Mouse (Mus musculus) spleen, postnatal 10 days (tissue): ENCODE data around the gene Epx.

ENCODE experiments used
- DNase-seq, 2 experiments: peaks; one replicate each; pipeline ENCODE4 v3.0.0; 2021 to 2022; ENCODE audit warnings: low spot score in 2 of 2

The Epx gene

DNA sequence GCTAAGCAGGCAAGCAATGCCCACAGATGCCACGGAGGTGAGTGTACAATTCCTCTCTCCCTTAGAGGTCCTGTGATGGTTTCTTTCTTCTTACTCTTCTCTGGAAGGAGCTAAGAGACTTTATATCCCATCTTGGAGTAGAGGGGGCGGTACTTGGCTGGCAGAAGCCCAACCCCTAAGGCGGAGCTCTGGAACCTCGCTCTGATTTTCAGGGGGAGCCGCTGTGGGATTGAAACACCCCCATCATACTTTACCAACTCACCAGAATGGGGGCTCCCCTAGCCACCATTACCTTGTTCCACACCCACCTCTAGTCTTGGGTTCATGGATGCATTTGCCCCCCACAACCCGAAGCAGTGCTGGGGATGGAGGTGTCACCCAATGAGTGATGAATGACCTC, at the start of gene Epx:
Epx (minus strand) TSS at position 101 of the 400 bp plus-strand sequence.
- no peak for DNase-seq

DNA sequence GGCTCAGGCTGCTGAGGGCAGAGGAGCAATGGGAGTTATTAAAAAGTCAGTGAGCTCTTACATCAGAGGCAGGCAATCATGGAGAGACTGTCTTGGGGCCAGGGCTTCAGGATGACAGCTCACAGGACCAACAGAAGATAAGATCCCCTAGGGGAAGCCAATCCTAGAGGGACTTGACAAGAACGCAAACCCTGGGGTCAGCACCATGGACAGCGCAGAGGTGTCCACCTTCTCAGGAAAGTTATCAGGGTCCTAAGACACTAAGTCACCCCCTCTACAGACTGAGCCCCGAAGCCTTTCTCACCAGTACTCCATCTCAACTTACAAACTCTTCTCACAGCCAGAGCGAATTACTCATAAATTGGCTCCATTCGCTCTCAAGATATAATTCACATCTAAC, 45.6 kb upstream of the Epx start, which contains the start of gene Olfr464:
Olfr464 (minus strand) TSS at position 2 of the 400 bp plus-strand sequence.
- DNase-seq = peak in 1 of 2 experiments; percentile 53

DNA sequence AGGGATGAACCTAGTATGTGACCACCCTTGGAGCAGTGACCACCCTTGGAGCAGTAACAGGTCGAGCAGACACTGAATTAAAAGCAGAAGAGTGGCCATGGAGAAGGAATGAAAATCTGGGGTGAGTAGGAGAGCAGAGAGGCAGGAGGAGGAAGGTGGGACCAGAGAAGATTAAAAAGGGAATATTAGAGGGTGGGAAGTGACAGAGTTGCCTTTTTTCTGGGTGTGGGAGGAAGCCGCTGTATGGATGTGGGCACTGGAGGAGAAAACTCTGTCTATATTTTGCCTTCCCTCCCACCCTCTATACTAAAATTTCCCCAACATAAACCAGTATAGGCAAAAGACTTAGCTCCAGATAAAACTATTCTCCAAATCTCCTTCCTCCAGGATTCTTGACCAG, 45.0 kb upstream of the Epx start:
- no peak for DNase-seq

DNA sequence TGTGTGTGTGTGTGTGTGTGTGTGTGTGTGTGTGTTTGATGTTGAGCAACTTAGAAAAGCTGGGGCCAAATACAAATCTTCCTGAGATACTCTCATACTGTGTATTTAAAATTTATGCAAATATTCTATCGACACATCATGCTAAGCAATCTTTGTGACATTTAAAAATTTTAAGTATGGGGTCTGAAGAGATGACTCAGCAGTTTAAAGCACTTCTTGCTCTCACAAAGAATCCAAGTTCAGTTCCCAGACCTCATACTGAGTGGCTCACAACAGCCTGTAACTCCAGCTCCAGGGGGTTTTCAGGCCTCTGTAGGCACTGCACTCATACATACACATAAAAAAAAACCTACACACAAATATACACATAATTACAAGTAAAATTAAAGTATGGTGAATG, 40.7 kb upstream of the Epx start:
- no peak for DNase-seq

DNA sequence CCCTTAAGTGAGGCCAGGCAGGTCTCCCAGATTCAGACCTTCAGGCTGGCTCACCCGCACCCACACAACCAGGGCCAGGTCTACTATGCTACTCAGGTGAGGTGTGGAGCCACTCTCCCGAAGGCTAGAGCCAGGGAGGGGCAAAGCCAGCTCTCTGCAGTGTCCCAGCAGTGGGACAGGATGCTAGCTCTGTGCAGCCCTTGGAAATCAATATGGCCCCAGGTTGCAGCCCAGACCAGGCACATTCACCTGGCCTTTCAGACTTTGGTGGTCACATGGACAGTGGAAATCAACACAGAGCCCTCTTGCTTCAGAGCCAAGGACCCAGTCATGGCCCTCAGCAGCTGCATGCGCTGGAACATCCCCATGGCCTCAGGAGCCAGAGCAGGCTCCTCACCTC, 29.0 kb upstream of the Epx start:
- no peak for DNase-seq

DNA sequence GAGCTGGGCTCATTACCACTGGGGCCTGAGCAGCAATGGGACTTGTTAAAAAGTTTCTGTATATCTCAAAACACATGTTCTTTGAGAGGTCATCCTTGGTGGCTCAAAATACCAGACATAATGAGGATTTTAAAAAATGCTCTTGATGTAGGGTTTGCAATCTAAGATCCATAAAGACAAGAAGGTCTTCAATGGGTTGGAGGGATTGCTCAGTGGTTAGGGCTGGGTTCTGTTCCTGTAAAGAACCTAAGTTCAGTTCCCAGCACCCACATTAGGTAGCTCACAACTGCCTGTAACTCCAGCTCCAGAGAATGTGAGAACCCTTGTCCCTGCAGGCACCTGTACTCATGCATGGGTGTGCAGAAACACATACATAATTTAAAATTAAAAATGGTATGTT, 22.0 kb upstream of the Epx start, which contains the start of gene Olfr463:
Olfr463 (minus strand) TSS at position 101 of the 400 bp plus-strand sequence.
- DNase-seq = no peak

DNA sequence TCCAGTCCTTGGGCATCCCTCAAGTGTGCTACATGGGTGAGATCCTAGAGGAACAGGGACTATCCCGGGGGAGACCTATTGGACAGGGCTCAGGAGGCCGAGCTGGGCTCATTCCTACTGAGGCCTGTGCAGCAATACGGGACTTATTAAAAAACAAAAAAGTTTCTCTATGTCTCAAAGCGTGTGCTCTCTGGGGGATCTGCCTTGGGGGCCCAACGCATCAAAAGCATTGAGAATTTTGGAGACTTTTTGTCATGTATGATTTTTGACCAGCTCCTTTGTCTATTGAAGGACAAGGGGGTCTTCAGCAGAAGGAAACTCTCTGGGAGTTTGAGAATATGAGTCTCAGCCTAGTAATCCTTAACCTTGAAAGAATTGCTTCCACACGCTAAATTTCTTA, 16.8 kb upstream of the Epx start, which contains the start of gene Olfr462:
Olfr462 (minus strand) TSS at position 101 of the 400 bp plus-strand sequence.
- DNase-seq = no peak

DNA sequence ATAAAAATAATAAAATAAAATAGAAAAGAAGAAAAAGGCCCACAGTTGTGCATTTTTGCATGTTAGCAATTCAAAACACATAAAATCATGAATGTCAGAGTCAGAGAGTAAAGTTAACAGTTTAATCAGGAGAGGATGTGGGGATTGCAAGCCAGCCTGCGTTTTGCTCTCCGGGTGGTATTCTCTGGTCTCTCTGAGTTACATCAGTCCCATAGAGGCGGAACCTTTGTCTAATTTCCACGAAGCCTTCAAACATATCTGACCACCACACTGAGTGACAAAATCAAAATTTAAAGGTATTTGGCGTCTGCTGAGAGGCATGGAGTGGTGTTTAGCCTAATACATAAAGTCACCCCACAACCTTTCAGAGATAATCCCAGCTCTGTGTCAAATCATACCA, 9.5 kb upstream of the Epx start:
- DNase-seq = no peak

DNA sequence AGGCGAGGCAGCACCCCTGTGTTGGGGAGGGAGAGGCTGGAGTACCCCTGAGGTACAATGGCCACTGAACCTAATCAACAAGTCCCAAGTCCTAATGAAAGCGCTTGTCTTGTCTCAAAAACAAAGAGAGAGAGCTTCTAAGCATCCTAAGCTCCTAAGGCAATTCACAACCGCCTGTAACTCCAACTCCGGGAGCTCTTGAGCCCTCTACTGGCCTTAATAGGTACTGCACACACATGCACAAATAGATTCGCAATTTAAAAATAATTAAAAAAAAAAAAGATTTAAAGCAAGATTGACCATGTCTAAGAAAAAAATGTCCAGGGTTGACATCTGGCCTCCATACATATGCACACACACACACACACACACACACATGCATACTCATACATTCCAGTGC, 8.2 kb upstream of the Epx start:
- no peak for DNase-seq

DNA sequence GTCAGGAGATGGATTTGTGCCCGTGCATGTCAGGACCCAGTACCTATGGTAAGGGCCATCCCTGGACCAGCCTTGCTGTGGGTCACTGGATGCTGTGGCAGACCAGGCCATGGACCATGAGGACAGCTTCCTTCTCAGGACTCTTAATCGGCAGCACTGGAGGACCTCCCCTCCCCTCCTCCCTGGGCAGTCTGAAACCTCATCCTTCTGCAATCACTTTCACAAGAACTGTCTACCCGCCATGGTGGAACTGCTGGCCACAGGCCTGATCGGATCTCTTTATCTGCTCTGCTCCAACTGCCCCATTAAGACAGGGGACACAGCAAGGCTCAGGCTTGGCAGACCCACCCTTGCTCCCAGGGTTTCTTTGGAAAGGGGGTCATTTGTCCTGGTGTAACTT, 6.4 kb upstream of the Epx start:
- DNase-seq = no peak

DNA sequence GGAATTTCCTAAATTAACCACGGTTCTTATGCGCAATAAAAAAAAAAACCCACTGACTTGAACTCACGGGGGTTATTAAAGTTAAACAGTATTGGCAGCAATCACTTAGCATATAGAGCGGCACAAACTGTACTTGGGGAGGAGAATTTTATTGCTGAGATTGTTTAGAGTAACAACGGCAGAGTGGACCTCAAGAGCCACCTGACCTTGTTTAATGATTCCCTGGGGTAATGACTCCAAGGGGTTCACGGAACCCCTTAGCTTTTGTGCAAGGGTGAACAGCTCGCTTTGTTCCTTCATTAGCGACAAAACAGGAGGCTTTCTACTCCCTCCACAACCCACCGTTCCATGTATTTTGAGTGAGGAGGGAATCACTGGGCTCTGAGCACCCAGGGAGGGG, 4.5 kb upstream of the Epx start:
- DNase-seq = no peak

DNA sequence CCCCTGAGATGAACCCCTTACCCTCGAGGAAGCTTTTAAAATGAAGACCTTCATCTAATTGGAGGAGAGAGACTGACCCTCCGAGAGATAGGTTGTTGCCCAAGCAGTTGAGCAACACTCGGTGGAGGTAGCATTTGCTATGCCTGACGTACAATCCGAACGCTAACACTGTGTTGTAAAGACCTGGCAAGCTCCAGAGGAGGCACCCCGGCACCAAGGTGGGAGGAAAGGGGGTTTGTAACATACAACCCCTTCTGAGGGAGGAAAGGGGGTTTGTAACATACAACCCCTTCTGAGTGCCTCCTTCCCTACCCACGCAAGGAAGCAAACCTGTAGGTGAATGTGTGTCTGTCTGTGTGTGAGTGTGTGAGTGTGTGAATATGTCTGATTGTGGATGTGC, 3.6 kb downstream of the Epx start:
- DNase-seq = no peak

DNA sequence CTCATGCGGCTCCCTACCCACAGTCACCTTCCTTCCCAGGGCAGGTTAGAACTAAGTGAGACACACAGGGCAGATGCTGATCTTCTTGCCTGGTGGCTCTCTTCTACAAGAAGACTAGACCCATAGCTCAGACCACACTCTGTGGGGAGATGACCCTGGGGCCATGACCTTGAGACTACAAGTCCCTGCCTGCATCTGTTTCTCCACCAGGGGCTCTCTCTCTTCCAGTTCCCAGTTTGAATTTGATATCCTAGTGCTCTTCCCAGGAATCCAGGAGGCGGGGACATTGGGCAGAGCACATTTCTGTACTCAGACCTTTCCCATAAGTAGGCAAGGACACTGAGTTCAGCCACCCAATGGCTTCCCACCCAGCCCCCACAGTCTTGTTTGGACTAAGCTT, 5.2 kb downstream of the Epx start:
- no peak for DNase-seq

DNA sequence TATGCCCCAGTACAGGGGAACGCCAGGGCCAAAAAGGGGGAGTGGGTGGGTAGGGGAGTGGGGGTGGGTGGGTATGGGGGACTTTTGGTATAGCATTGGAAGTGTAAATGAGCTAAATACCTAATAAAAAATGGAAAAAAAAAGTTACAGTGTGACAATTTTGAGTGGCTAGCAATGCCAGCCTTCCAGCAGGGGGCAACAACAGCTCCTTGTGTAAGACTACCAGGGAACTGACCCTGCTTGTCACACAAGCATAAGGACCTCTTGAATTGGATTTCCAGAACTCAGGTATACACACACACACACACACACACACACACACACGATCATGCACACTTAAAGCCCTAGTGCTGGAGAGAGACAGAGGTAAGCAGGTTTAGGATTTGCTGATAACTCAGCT, 8.4 kb downstream of the Epx start:
- DNase-seq = peak in 1 of 2 experiments; percentile 62

DNA sequence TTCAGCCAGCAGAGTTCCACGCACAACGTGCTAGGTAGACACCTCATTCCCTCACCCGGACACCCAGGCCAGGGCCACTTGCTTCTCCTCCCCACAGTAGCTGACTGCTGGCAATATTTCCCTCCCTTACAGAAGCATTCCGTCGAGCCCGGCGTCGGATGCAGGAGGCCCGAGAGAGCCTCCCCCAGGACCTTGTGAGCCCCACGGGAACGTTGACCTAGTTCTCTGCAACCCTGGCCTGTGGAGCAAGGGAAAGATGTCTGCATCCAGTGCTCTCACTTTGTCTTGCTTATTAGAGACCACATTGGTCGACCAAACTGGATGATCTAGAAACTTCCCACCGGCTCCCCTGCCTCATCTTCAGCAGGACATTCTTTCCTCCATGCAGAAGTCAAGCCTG, 12.5 kb downstream of the Epx start:
- no peak for DNase-seq

DNA sequence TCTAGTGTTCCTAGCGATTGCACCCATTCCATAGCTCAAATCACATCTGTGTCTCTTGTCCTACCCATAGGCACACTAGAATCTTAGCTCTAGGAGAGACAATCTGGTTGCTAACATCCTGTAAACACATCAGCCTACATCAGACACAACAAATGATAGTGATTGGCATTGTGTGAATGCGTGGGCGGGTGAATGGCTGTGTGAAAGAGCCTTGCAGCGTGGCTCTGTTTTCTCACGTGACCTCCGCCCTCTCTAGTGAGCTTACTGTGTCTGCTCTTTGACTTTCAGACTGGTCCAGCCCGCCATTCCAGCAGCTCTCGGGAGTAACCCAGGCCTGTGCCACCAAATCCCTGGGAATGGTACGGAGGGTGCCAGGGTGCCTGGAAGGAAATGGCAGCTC, 14.9 kb downstream of the Epx start:
- no peak for DNase-seq

DNA sequence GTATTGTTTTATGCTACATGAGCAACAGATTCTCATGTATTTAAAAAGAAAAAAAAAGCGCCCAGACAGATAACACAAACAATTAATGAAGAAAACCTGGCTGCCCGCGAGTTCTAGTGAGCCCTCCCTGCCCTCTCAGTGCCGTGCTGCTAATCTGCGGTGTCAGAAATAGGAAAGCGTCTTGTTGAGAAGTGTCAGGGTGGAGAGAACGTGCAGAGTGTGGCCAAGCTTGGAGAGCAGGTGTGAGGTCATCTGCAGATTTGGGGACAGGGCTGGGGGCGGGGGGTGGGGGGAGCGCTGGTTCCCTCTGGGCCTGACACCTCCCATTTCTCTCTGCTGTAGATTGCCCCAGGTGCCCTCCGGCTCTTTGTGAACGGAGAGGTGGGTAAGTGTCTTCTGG, 16.1 kb downstream of the Epx start:
- DNase-seq = no peak

DNA sequence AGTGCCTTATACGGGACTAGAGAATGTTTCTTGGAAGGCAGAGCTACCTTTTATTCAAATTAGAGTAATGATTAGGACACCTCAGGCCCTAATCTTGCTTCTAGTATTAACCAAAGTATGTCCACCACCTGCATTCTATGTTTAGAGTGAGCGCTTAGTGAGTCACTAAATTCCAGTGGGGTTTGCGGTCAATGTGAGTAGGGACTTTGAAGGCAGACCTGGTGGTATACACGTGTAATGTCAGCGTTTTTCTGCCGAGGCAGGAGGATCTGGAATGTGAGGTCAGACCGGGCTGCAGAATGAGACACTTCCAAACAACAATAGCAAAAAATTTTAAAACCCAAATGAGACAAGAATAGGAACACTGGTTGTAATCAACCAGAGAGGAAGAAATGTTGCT, 20.8 kb downstream of the Epx start:
- DNase-seq = no peak

DNA sequence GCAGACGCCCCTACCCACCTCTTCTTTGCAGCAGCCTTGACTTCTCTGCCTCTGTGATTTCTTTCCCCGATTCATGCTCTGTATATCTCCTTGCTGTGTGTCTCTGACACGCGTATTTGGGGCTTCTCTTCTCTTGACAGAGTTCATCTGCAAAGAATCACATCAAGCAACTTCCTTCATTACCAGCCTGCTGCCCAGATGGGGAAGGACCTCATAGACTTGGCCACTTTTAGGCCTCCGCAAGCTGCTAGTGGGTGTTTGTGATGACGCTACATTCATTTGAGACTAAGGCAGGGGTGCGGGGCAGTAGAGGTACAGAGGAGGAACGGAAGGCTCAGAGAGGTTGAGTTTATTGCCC, 21.8 kb downstream of the Epx start:
- DNase-seq = peak in 1 of 2 experiments; percentile 8

DNA sequence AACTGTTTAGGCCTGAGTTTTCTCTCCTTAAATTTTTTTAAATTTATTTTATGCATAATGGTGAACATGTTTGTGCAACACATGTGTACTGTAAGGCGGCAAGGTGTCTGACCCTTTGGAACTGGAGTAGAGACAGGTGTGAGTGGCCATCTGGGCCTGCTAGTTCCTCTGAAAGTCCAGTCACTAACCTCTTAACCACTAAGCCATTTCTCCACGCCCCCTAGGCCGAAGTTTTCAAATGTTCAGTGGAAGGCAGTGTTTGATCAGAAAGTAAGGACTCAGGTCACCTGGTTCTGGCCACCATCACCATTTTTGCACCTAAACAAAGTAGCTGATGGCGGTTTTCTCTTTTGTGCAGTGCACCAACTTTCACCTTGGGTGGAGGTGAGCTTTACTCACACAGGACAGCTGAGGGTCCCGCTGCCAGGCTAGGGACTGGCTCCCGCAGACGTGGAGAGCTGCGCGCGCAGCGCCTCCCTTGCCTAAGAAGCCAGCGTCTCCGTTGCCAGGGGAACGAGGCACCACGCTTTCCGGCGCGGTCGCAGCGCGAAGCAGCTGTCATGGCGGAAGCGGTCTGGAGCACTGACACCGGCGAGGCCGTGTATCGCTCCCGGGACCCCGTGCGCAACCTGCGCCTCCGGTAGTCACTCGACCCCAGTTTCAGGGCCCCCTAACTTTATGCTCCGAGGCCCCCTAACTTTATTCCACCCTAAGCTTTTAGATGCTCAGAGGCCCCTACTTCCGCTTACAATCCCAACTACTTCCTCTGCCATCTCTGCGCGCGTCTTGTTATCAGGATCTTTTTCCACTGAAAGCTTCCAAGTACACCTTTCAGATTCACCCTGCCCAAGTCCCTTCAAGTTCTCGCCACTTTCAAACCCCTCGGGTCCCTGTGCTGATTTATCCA, 22.4 kb downstream of the Epx start, which contains the start of gene Mks1:
Mks1 (plus strand) TSS at position 526 of the 907 bp plus-strand sequence.
- peak; percentile 72 to 91 for DNase-seq

DNA sequence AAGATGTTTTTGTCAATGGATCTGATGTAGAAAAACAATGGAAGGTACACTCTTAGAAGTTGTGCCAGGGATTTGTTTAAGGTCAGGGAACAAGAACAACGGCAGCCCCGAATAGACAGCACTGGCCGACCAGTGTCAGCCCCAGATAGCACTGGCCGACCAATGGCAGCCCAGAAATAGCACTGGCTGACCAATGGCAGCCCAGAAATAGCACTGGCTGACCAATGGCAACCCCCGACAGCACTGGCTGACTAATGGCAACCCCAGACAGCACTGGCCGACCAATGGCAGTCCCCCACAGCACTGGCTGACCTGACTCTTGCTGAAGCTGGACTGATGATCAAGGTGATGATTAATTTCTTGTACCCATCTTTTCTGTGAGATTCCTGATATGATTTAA, 27.5 kb downstream of the Epx start:
- no peak for DNase-seq

DNA sequence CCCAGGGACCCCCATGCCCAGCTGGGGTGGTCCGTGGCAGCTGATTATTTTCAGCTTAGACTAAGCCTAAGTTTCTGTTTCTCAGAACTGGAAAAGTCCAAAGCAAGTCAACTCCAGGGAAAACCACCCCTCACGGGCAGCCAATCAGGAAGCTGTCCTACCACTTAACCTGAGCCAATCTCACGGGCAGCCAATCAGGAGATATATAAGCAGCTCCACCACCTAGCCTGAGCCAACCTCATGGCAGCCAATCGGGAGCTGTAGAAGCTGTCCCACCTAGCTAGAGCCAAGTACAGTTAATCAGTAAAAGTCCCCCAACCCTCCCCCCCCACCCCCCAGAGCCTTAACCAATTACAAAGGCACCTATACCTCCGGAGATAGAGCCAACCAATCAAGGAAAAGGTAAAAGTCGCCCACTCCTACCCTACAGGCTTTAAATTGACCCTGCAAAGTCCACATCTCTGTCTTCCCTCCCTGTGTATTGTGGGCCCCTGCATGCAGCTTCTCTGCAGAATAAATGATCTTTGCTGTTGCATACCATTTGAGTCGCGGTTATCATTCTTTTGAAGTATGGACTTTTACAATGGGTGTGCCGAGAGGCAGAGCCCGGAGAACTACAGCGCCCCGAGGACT, 28.3 kb downstream of the Epx start:
- no peak for DNase-seq

DNA sequence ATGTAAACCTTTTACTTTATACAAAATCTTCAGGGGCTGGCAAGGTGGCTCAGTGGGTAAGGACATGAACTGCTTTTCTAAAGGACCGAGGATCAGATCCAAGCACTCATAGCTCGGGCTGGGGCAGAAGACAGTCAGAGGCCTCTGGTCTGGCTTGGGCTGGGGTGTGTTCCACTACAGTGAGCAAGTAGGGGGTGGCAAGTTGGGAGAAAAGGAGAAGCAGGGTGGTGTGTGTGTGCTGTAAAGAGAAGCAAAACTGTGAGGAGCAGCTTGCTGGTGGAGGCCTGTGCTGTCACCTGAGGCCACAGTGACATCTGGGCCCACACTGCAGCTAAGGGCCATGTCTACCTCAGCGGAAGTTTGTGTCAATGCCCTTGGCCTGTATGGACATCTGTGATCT, 33.9 kb downstream of the Epx start:
- DNase-seq = no peak
